Mouse (Mus musculus) bone marrow macrophage, adult 2 months (primary cell): ENCODE results near the gene Plk5.
"Not testable (repeated sequence)": the region's sequence is repeated elsewhere in the genome, so short reads cannot be mapped to it uniquely, and the experiment has no call there.

Source experiments
- CTCF ChIP-seq: IDR thresholded peaks from 2 replicates; pipeline ENCODE4 v1.5.1; 2012; ENCODE audit warnings: low read depth, mild to moderate bottlenecking, low read length, moderate library complexity
- POLR2A ChIP-seq: IDR thresholded peaks from 2 replicates; pipeline ENCODE4 v1.6.1; 2012; ENCODE audit warnings: mild to moderate bottlenecking, low read depth, low read length, borderline replicate concordance

- not testable (repeated sequence) for TF ChIP-seq POLR2A, CTCF
These were observed 10.3 kb upstream of the Plk5 start for GRCm38 (mm10) chr10:80345929-80346328.
